Mouse (Mus musculus) forebrain, embryonic 14.5 days (tissue): ENCODE results near the gene Col25a1. TPM values are rescaled to one million over a fixed set of nuclear protein-coding genes. Genes with fewer than 3 reads are reported as not detected.

ENCODE experiments used
- ATAC-seq: fragments of 200-750 bp; cut with Nextera tagmentation; 2 replicates; pipeline ENCODE4 v1.8.0; 2017; ENCODE audit warnings: mild to moderate bottlenecking, moderate library complexity
- DNase-seq: peaks from one replicate; pipeline ENCODE4 v3.0.0-alpha.2; 2015; ENCODE audit warnings: low spot score
- H3K27ac ChIP-seq: fragments of 300-500 bp; sonication (generic); 2 replicates; pipeline ENCODE4 v1.5.1; 2014; ENCODE audit warnings: low read depth, mild to moderate bottlenecking, control low read depth, low read length, moderate library complexity
- H3K27me3 ChIP-seq: fragments of 300-500 bp; sonication (generic); replicated peaks from 2 replicates; pipeline ENCODE4 v1.6.1; 2014; ENCODE audit warnings: low read length, control low read depth, mixed read lengths; ENCODE audit not compliant: control insufficient read depth, insufficient read depth
- H3K36me3 ChIP-seq: fragments of 300-500 bp; sonication (generic); 2 replicates; pipeline ENCODE4 v1.6.1; 2014; ENCODE audit warnings: low read length, control low read depth; ENCODE audit not compliant: control insufficient read depth, insufficient read depth
- H3K4me1 ChIP-seq: fragments of 300-500 bp; sonication (generic); 2 replicates; pipeline ENCODE4 v1.6.1; 2014; ENCODE audit warnings: antibody characterized with exemption, low read length, control low read depth; ENCODE audit not compliant: control insufficient read depth, insufficient read depth
- H3K4me2 ChIP-seq: fragments of 300-500 bp; sonication (generic); 2 replicates; pipeline ENCODE4 v1.6.1; 2014; ENCODE audit warnings: mild to moderate bottlenecking, control low read depth, low read length
- H3K4me3 ChIP-seq: fragments of 300-500 bp; sonication (generic); 2 replicates; pipeline ENCODE4 v1.5.1; 2014; ENCODE audit warnings: low read depth, low read length, control low read depth
- H3K9ac ChIP-seq: fragments of 300-500 bp; sonication (generic); 2 replicates; pipeline ENCODE4 v1.6.1; 2014; ENCODE audit warnings: mild to moderate bottlenecking, low read length, control low read depth, moderate library complexity
- H3K9me3 ChIP-seq: fragments of 300-500 bp; sonication (generic); replicated peaks from 2 replicates; pipeline ENCODE4 v1.6.1; 2016; ENCODE audit warnings: low read length, control low read depth, mixed read lengths; ENCODE audit not compliant: control insufficient read depth
- WGBS: fragments of 180-500 bp; shearing (Covaris S2); extraction: QIAGEN DNeasy Blood & Tissue Kit; methylation state at CpG from one replicate; pipeline ENCODE4 v1.1.7; 2014; 5-methylcytosine and 5-hydroxymethylcytosine counted together
- polyA plus RNA-seq: library from polyadenylated mRNA; unstranded; fragments of >200 nt; fragmentation: Nextera tagmentation; extraction: Ambion mirVana; gene quantifications from 2 replicates; pipeline ENCODE4 v1.2.1, GENCODE M21; 2014

The Col25a1 gene
- polyA plus RNA-seq = 2.5 and 3.4 TPM in 2 replicates

DNA sequence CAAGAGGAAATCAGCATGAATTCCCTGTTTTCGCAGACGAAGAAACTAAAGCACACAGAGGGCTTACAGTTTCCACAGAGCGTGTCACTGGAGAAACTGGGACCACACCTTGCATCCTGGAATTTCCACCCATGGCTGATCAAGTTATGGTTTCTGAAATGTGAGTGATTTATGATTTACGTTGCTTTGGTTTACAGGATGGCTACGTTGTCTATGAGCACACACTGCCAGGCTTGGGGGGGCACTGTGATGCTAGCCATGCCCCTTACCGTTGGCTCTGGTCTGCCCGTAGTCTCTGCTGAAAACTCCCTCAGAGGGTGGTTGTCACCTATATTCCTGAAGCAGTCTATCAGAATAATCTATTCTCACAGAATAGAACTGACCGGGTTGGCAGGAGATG is at the start of gene Col25a1:
TSS of gene Col25a1 (plus strand) at position 301 of the 400 bp plus-strand sequence.
- Histone ChIP-seq H3K27ac (no peak within 1 kb of the TSS), H3K4me3 (no peak within 1 kb of the TSS), H3K4me1 (no peaks in the 10 kb centered on the region), H3K27me3 (no peaks in the 10 kb centered on the region), H3K36me3 (no peaks in the 10 kb centered on the region), H3K9me3 (no peaks in the 10 kb centered on the region), H3K4me2 (no peak within 1 kb of the TSS), H3K9ac (no peak within 1 kb of the TSS)
- DNase-seq (no peak), ATAC-seq (no peak)
- 95% methylated on average over 8 of the region's 8 CpGs for WGBS

DNA sequence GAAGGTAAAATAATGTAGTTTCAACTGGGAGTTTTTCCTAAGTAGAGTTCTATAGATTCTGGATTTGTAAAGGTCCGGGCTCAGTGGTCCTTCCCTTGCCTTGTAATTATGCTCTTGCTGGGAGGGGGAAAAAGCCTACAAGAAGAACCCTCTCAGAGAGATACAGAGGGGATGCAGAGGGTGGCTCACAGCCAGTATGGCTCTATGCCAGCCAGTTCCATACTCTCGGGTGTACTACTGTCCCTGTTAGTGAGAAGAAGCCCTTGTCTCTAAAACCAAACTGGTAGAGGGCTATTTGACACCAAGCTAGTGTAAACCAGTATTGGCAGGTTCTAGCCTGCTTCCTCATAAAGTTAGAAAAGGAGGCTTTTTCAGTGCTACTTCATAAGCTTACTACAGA is 48.0 kb upstream of the Col25a1 start:
- no peak overlapping the region for H3K4me3 ChIP-seq
- no peak overlapping the region for H3K4me2 ChIP-seq
- H3K9ac ChIP-seq = no peak overlapping the region
- ATAC-seq = no peak
- WGBS = 35% methylated on average over 2 of the region's 2 CpGs
- H3K27me3 ChIP-seq = no peaks in the 10 kb centered on the region
- H3K36me3 ChIP-seq = no peaks in the 10 kb centered on the region
- H3K4me1 ChIP-seq = no peaks in the 10 kb centered on the region
- no peak overlapping the region for H3K27ac ChIP-seq
- DNase-seq = peak; percentile 39
- no peaks in the 10 kb centered on the region for H3K9me3 ChIP-seq

DNA sequence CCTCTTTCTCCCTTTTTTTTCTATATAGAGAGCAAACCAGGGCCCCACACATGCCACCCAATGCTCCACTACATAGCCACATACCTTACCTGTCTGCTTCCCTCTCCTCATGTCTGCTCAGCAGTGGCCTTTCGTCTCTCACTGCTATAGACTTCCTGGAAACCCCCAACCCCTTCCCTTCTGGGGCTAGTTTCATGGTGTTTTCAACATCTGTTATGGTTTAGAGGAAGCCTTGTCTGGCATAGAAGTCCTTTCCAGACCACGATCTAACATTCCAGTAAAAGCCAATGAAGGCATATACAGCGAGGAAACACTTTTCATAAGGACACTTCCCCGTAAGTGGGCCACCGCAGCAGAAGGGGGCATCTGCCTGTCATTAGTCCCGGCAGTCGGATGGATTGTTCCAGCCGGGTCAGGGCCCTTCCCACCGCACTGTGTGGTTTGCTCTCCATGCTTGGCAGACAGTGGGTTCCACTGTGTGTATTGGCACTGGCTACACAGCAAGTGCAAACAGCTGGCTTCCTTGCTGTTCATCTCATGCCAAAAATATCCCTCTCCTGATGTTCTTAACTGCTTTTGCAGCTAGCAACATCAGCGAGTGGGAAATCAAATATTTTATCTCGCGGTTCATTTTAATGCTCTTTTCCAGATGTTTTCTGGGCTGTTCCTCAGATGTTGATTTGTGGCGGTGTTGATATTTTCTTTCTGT is 44.8 kb upstream of the Col25a1 start:
- H3K27me3 ChIP-seq = no peaks in the 10 kb centered on the region

DNA sequence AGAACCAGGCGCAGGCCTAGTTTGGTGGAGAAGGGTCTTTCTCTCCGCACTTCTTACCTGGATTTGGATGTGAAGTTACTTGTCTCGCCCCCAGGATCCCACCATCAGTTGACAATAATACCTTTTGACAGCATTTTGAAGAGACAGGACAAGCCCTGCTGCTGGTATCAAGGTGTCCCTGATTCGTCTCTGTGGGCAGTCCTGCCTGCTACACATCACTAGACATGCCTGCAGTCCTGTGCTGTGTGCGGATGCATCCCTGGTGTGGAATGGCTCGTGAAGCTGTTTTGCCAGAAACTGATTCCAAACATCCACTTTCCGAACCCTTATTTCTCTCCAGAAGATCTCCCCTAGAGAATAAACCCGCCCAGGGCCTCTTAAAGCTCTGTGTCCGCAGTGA is 43.8 kb upstream of the Col25a1 start:
- Histone ChIP-seq H3K4me2 (no peak overlapping the region), H3K27ac (no peak overlapping the region), H3K9ac (no peak overlapping the region), H3K36me3 (no peaks in the 10 kb centered on the region), H3K27me3 (no peaks in the 10 kb centered on the region), H3K4me1 (no peaks in the 10 kb centered on the region), H3K9me3 (no peaks in the 10 kb centered on the region), H3K4me3 (no peak overlapping the region)
- WGBS = 86% methylated on average over 9 of the region's 9 CpGs
- ATAC-seq (no peak), DNase-seq (no peak)

More for the DNA sequence above, 44.8 kb upstream of the Col25a1 start:
- Histone ChIP-seq H3K9ac (no peak overlapping the region), H3K27ac (no peak overlapping the region), H3K36me3 (no peaks in the 10 kb centered on the region), H3K4me2 (no peak overlapping the region), H3K4me1 (no peaks in the 10 kb centered on the region), H3K9me3 (no peaks in the 10 kb centered on the region), H3K4me3 (no peak overlapping the region)
- DNase-seq (no peak), ATAC-seq (no peak)
- 88% methylated on average over 13 of the region's 13 CpGs for WGBS

DNA sequence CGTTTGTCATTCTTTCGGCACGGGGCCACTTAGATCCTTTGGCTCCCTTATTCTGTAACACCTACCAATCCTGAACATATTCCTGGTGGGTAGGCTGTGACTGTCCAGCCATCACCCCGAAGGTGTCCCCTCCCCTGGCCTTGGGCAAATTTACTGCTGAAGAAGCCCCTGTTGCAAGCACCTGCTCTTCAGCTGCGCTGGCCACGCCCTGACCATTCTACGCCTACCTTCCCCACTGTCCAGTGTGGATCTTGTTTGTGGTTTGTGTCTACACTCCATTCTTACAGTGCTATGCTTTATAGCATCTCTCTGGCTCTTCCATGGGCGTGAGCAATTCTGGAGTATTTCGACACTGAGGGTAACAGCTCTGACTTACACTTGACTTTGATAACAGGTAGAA is 42.6 kb upstream of the Col25a1 start:
- Histone ChIP-seq H3K36me3 (no peaks in the 10 kb centered on the region), H3K4me1 (no peaks in the 10 kb centered on the region), H3K4me3 (no peak overlapping the region), H3K4me2 (no peak overlapping the region), H3K27ac (no peak overlapping the region), H3K9ac (no peak overlapping the region), H3K9me3 (no peaks in the 10 kb centered on the region), H3K27me3 (no peaks in the 10 kb centered on the region)
- ATAC-seq = no peak
- DNase-seq = no peak
- WGBS = 92% methylated on average over 9 of the region's 9 CpGs

DNA sequence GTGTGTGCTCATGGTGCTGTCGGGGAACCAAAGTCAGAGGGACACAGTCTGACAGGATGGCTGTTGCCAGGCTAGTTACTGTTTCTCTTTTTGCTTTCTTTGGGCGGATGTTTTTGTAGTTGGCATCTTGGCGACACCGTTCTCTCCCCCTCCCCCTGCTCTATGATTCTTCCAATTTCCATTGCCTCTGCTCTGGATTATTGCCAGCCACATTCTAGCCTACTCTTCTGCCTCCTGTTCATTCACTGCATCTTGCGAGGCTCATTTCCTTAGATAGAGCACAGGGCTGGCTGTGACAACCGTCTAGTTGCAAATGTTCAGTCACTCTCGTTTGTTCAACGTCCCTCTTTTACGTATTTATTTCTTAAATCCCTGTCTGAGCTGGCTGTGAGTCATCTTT is 40.8 kb upstream of the Col25a1 start:
- Histone ChIP-seq H3K4me3 (no peak overlapping the region), H3K4me2 (no peak overlapping the region), H3K9ac (no peak overlapping the region), H3K9me3 (no peaks in the 10 kb centered on the region), H3K27me3 (no peaks in the 10 kb centered on the region), H3K27ac (no peak overlapping the region), H3K36me3 (no peaks in the 10 kb centered on the region), H3K4me1 (no peaks in the 10 kb centered on the region)
- ATAC-seq (peak; percentile 27; the same call in 1 of the 2 replicates), DNase-seq (peak; percentile 61)
- WGBS = 65% methylated on average over 9 of the region's 9 CpGs

DNA sequence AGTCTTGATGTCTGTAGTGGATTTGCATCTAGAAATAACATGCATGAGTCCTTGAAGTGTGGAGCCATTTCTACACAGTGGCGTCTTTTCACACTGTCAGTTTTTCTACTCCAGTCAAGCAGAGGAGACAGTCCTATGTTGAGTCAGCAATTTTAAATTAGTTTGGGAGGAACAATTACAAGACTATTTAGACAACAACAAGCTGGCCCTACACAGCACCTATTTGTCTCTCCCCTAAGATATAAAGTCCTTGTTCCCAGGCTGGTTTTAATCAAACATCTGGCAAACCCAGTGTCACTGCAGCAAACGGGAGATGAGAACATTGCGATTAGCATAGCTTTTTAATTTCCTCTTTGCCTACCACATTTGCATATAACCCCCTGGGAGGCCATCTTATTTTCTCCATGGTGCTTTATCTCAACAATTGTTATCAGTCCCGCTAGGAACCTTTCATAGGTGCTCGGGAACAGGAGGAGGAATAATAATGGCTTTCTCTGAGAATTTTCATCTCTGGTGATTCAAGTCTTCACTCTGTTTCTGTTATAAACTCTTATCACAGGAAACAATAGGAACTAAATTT is 37.1 kb upstream of the Col25a1 start:
- Histone ChIP-seq H3K4me2 (no peak overlapping the region), H3K27me3 (no peaks in the 10 kb centered on the region), H3K9ac (no peak overlapping the region), H3K9me3 (no peaks in the 10 kb centered on the region), H3K27ac (no peak overlapping the region), H3K36me3 (no peaks in the 10 kb centered on the region), H3K4me3 (no peak overlapping the region), H3K4me1 (no peaks in the 10 kb centered on the region)
- DNase-seq (no peak), ATAC-seq (no peak)
- 55% methylated on average over 5 of the region's 5 CpGs for WGBS

DNA sequence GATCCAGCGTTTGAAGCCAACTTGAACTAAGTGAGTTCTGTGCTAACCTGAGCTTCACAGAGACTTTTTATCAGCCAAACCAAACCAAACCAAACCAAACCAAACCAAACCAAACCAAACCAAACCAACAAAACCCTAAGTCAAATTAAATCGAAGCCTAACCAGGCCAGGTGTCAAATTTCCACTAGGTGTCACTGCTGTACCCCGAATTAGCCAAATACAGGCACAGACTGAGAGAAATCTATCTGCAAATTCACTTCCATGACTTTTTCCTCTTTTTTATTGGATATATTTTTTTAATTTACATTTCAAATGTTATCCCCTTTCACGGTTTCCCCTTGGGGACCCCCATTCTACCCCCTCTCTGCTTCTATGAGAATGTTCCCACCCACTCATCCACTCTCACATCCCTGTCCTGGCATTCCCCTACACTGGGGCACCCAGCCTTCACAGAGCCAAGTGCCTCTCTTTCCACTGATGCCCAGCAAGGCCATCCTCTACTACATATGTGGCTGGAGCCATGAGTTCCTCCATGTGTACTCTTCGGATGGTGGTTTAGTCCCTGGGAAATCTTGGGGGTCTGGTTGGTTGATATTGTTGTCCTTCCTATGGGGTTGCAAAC is 36.0 kb upstream of the Col25a1 start:
- no peak overlapping the region for H3K4me2 ChIP-seq
- no peaks in the 10 kb centered on the region for H3K36me3 ChIP-seq
- no peak overlapping the region for H3K4me3 ChIP-seq
- 41% methylated on average over 5 of the region's 5 CpGs for WGBS
- H3K27me3 ChIP-seq = no peaks in the 10 kb centered on the region
- no peaks in the 10 kb centered on the region for H3K4me1 ChIP-seq
- no peak overlapping the region for H3K9ac ChIP-seq
- DNase-seq (peak; percentile 81), ATAC-seq (peak; percentile 80)
- no peaks in the 10 kb centered on the region for H3K9me3 ChIP-seq
- H3K27ac ChIP-seq = no peak overlapping the region

DNA sequence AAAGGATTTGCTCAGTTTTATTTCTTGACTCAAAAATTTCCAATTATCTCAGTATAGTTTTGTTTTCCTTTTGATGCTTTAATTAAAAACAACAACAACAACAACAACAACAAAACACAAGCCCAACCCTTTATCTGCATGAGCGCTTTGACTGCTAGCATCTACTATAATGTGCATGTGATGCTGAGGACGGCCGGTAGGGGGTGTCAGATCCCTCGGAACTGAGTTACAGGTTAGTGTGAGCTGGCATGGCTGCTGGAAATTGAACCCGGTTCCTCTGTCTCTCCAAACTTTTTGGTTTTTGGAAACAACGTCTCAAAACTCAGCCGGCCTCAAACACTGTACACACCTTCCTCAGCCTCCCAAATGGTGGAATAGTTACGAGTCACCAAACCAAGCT is 27.8 kb upstream of the Col25a1 start:
- H3K4me2 ChIP-seq = no peak overlapping the region
- no peaks in the 10 kb centered on the region for H3K27me3 ChIP-seq
- H3K4me1 ChIP-seq = no peaks in the 10 kb centered on the region
- 78% methylated on average over 8 of the region's 8 CpGs for WGBS
- H3K9ac ChIP-seq = no peak overlapping the region
- DNase-seq (no peak), ATAC-seq (no peak)
- no peak overlapping the region for H3K27ac ChIP-seq
- H3K36me3 ChIP-seq = no peaks in the 10 kb centered on the region
- no peaks in the 10 kb centered on the region; the same call in 1 of the 2 replicates for H3K9me3 ChIP-seq
- no peak overlapping the region for H3K4me3 ChIP-seq
